Mouse (Mus musculus): ENCODE results near the gene Orm3. TPM values are rescaled to one million over a fixed set of nuclear protein-coding genes. Genes with fewer than 3 reads are reported as not detected.

Orm3 gene
- polyA plus RNA-seq, 1 experiment from 2014 or later = not detected

- DNase-seq (ENCODE audit: low spot score) = no peak
Observed at GRCm38 (mm10) chr4:63401620-63402019, 45.7 kb downstream of the Orm3 start.

- no peak for DNase-seq (ENCODE audit: low spot score)
Observed at GRCm38 (mm10) chr4:63402056-63402455, 46.1 kb downstream of the Orm3 start.

DNA sequence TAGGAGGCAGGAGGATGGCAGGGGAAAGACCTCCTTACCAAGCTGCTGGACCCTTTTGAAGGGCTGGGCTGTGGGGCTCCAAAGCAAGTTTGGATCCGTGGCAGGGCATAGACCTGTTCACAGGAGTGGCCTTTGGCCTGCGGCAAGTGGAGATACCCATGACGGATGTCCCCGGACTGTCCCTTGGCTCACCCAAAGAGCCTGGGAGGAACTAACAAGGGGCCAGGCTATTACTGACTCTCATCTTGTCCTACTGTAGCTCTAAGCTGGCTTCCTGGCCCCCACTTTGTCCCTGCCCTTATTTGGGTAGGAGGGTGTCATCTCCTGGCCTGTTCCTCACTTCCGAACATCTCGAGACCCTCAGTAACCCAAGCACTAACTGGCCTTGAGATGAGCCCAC is 46.6 kb downstream of the Orm3 start:
- DNase-seq (ENCODE audit: low spot score) = no peak

GRCm38 (mm10) chr4:63403040-63403959 is 47.3 kb downstream of the Orm3 start, which contains the start of gene Akna:
Akna (minus strand) TSS chr4:63403354.
- peak; percentile 89 for DNase-seq (ENCODE audit: low spot score)

GRCm38 (mm10) chr4:63404205-63404604 is 48.2 kb downstream of the Orm3 start:
- peak; percentile 77 for DNase-seq (ENCODE audit: low spot score)

GRCm38 (mm10) chr4:63405051-63405450 is 49.1 kb downstream of the Orm3 start:
- DNase-seq (ENCODE audit: low spot score) = peak; percentile 75

- no peak for DNase-seq (ENCODE audit: low spot score)
Observed at GRCm38 (mm10) chr4:63405683-63406082, 49.7 kb downstream of the Orm3 start.

GRCm38 (mm10) chr4:63408247-63408646 is 52.3 kb downstream of the Orm3 start:
- no peak for DNase-seq (ENCODE audit: low spot score)

DNA sequence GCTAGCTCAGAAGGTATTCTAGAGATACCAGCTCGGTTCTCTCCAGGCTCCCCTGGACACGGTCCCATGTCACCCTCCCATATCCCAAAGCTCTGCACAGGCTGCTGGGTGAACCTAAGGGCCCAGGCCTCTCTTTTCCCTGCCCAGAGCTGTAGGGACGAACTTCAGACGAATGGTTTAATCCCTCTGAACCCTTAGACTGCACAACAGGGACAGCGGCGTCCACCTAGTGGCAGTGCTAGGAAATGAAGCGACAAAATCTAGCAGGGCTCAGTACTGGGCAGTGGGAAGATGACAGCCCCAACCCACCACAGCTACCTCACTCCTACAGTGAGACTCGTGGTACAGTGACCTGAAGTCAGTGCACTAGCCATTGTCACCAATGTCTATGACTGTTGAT is 52.7 kb downstream of the Orm3 start:
- DNase-seq (ENCODE audit: low spot score) = peak; percentile 70

Other genes starting within 250 kb of the Orm3 start
- 0.31 and 0.85 TPM in 2 replicates for gene Ambp, start 201.4 kb upstream of the Orm3 start, polyA plus RNA-seq (2015; fragmentation: Nextera tagmentation; extraction: Ambion mirVana)
- 0.19 and 0.26 TPM in 2 replicates for gene Kif12, start 184.0 kb upstream of the Orm3 start, polyA plus RNA-seq (2015; fragmentation: Nextera tagmentation; extraction: Ambion mirVana)
- 1.8 and 1.9 TPM in 2 replicates for gene Col27a1, start 142.2 kb upstream of the Orm3 start, polyA plus RNA-seq (2015; fragmentation: Nextera tagmentation; extraction: Ambion mirVana)
- 1.9 and 2.7 TPM in 2 replicates for gene Orm1, start 11.6 kb upstream of the Orm3 start, polyA plus RNA-seq (2015; fragmentation: Nextera tagmentation; extraction: Ambion mirVana)
- 0.17 and 0.33 TPM in 2 replicates for gene Orm2, start 6.3 kb downstream of the Orm3 start, polyA plus RNA-seq (2015; fragmentation: Nextera tagmentation; extraction: Ambion mirVana)
- 20.6 and 25.9 TPM in 2 replicates for gene Akna, start 47.2 kb downstream of the Orm3 start, polyA plus RNA-seq (2015; fragmentation: Nextera tagmentation; extraction: Ambion mirVana)
- gene Whrn, start 139.8 kb downstream of the Orm3 start, polyA plus RNA-seq (2015; fragmentation: Nextera tagmentation; extraction: Ambion mirVana) = 12.0 and 17.1 TPM in 2 replicates
- 373 and 381 TPM in 2 replicates for gene Atp6v1g1, start 188.6 kb downstream of the Orm3 start, polyA plus RNA-seq (2015; fragmentation: Nextera tagmentation; extraction: Ambion mirVana)
- gene Tmem268, start 202.6 kb downstream of the Orm3 start, polyA plus RNA-seq (2015; fragmentation: Nextera tagmentation; extraction: Ambion mirVana) = 13.7 and 14.9 TPM in 2 replicates
- gene Gm11213, start 249.1 kb downstream of the Orm3 start, polyA plus RNA-seq (2015; fragmentation: Nextera tagmentation; extraction: Ambion mirVana) = not detected in 2 replicates